Mouse (Mus musculus) induced T-regulatory cell, adult 2 months (primary cell): ENCODE results near the gene Rasip1.
A peak's percentile ranks its signal among the peaks of the same experiment; 100 is the strongest.
"Not testable (repeated sequence)": the region's sequence is repeated elsewhere in the genome, so short reads cannot be mapped to it uniquely, and the experiment has no call there.

Experiments used
- DNase-seq: peaks from one replicate; pipeline ENCODE4 v3.0.0-alpha.2; 2012; ENCODE audit warnings: low read depth

The Rasip1 gene

GRCm38 (mm10) chr7:45644872-45645590 is 17.7 kb downstream of the Rasip1 start:
- peak; percentile 82 for DNase-seq

GRCm38 (mm10) chr7:45645591-45645971 is 18.3 kb downstream of the Rasip1 start:
- no peak for DNase-seq

- peak; percentile 39 for DNase-seq
Measured at GRCm38 (mm10) chr7:45646671-45647070, 19.4 kb downstream of the Rasip1 start.

GRCm38 (mm10) chr7:45649351-45649750 is 22.1 kb downstream of the Rasip1 start:
- DNase-seq: no peak

GRCm38 (mm10) chr7:45650484-45650883 is 23.2 kb downstream of the Rasip1 start:
- DNase-seq: not testable (repeated sequence)

GRCm38 (mm10) chr7:45654424-45655047 is 27.2 kb downstream of the Rasip1 start:
- DNase-seq: peak; percentile 25

- DNase-seq: no peak
Measured at GRCm38 (mm10) chr7:45660746-45661478, 33.6 kb downstream of the Rasip1 start.

- DNase-seq: not testable (repeated sequence)
Measured at GRCm38 (mm10) chr7:45661702-45662101, 34.4 kb downstream of the Rasip1 start.

- no peak for DNase-seq
Measured at GRCm38 (mm10) chr7:45665303-45666138, 38.2 kb downstream of the Rasip1 start.

GRCm38 (mm10) chr7:45666161-45666560 is 38.9 kb downstream of the Rasip1 start, which contains the start of gene Fut2:
Gene Fut2 (minus strand): TSS chr7:45666394.
- DNase-seq: no peak

GRCm38 (mm10) chr7:45667761-45668160 is 40.5 kb downstream of the Rasip1 start:
- DNase-seq: no peak

GRCm38 (mm10) chr7:45668921-45669320 is 41.6 kb downstream of the Rasip1 start:
- DNase-seq: peak; percentile 53

- no peak for DNase-seq
Measured at GRCm38 (mm10) chr7:45677627-45678295, 50.5 kb downstream of the Rasip1 start.

GRCm38 (mm10) chr7:45678513-45678912 is 51.2 kb downstream of the Rasip1 start:
- DNase-seq: no peak

- DNase-seq: no peak
Measured at GRCm38 (mm10) chr7:45679966-45680621, 52.8 kb downstream of the Rasip1 start.

GRCm38 (mm10) chr7:45681046-45681736 is 53.9 kb downstream of the Rasip1 start:
- peak; percentile 52 for DNase-seq

GRCm38 (mm10) chr7:45682144-45683126 is 55.1 kb downstream of the Rasip1 start:
- peak; percentile 92 for DNase-seq

GRCm38 (mm10) chr7:45683396-45684050 is 56.2 kb downstream of the Rasip1 start, which contains the start of gene Ntn5:
Gene Ntn5 (plus strand): TSS chr7:45684022.
- DNase-seq: peak; percentile 32
